In the genomic region with DNA sequence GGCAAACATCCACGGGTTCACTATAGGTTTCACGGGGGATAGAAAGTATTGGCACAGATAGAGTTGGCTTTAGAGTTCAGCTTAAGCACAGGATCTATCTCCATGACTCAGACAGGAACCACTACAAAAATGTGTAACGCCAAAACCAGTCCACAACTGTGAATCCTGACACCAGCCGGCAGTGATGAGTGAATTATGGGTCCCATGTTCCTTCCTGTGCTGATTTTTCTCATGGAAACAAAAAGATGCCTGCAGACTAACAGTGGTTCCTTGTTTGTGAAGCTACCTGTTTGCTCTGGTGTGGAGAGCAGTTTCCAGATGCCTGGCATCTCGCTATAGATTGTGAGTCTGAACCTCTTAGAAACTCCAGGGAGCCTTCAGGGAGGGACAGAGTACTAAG, we compare ENCODE assay signal across 18 mouse cellular contexts.
DNase-seq lines count a peak whose midpoint lies in the region; ATAC-seq and TF ChIP-seq lines count a peak whose summit lies in the region.
"Had no signal": no experiment of that assay in that cellular context is flagged by ENCODE, and none has a peak within 500 bp of the region (broad histone marks: within the 10 kb centered on the region; RNA-seq: fewer than 3 reads in every experiment).

No protein-coding gene starts in this region.

- H3K4me3 ChIP-seq in kidney, adult 2 months (ENCODE audit: insufficient read depth, low read depth, low read length), result no peak overlapping the region
- no peak overlapping the region for H3K4me3 ChIP-seq in kidney, embryonic 15.5 days (replicated peaks)
- H3K4me3 ChIP-seq in kidney, postnatal 0 days (replicated peaks; ENCODE audit: low read depth, low read length), result no peak overlapping the region
- H3K4me3 ChIP-seq: embryonic facial prominence, embryonic 10.5 days; forebrain, embryonic 13.5 days; heart, adult 2 months; heart, embryonic 15.5 days; hindbrain, embryonic 10.5 days had no signal

- H3K4me2 ChIP-seq in kidney, embryonic 15.5 days, result no peak overlapping the region
- H3K4me2 ChIP-seq in kidney, postnatal 0 days (ENCODE audit: low read length), result no peak overlapping the region
- H3K4me2 ChIP-seq: forebrain, embryonic 13.5 days; heart, embryonic 11.5 days; heart, embryonic 15.5 days had no signal

- H3K4me1 ChIP-seq in kidney, adult 2 months (ENCODE audit: control insufficient read depth, insufficient read depth, low read length), result no peaks in the 10 kb centered on the region; the same call in 1 of the 2 replicates
- H3K4me1 ChIP-seq in kidney, embryonic 15.5 days, result peaks cover 6% of the 10 kb centered on the region; the same call in 1 of the 2 replicates
- no peaks in the 10 kb centered on the region for H3K4me1 ChIP-seq in kidney, postnatal 0 days (replicated peaks; ENCODE audit: insufficient read depth, low read length)
- H3K4me1 ChIP-seq: forebrain, embryonic 13.5 days had no signal

- no peak for TF ChIP-seq CTCF in kidney, adult 2 months (conservative IDR thresholded peaks at IDR 0.05; ENCODE audit: insufficient read depth, insufficient read length, low read depth, low read length)
- TF ChIP-seq CTCF in kidney, postnatal 0 days (IDR thresholded peaks at IDR 0.05; ENCODE audit: low read depth), result no peak

- no peak for ATAC-seq in kidney, embryonic 15.5 days (replicated peaks; ENCODE audit: low FRiP score)
- ATAC-seq in kidney, postnatal 0 days (replicated peaks; ENCODE audit: low FRiP score, low read depth), result no peak
- ATAC-seq: forebrain, embryonic 13.5 days; forebrain, postnatal 0 days had no signal

- no peaks in the 10 kb centered on the region for H3K36me3 ChIP-seq in kidney, adult 2 months (ENCODE audit: control insufficient read depth, insufficient read depth, low read length)
- H3K36me3 ChIP-seq in kidney, embryonic 15.5 days, result no peaks in the 10 kb centered on the region
- H3K36me3 ChIP-seq in kidney, postnatal 0 days (ENCODE audit: insufficient read depth, low read length), result 0 out of 2 replicates have a peak, but pooled peaks cover 2% of the 10 kb centered on the region
- H3K36me3 ChIP-seq: embryonic facial prominence, embryonic 10.5 days; hindbrain, embryonic 10.5 days had no signal

- no peaks in the 10 kb centered on the region for H3K9me3 ChIP-seq in kidney, embryonic 15.5 days (replicated peaks)
- no peaks in the 10 kb centered on the region for H3K9me3 ChIP-seq in kidney, postnatal 0 days (replicated peaks; ENCODE audit: low read length)
- H3K9me3 ChIP-seq: embryonic facial prominence, embryonic 10.5 days; forebrain, embryonic 13.5 days; heart, embryonic 15.5 days; hindbrain, embryonic 10.5 days had no signal

- no peaks in the 10 kb centered on the region for H3K27me3 ChIP-seq in kidney, adult 2 months (replicated peaks; ENCODE audit: control insufficient read depth, insufficient read depth, low read length)
- H3K27me3 ChIP-seq in kidney, embryonic 15.5 days, result no peaks in the 10 kb centered on the region
- H3K27me3 ChIP-seq in kidney, postnatal 0 days (ENCODE audit: insufficient read depth, low read length), result no peaks in the 10 kb centered on the region
- H3K27me3 ChIP-seq: forebrain, embryonic 13.5 days; heart, embryonic 15.5 days had no signal

- peak; percentile 65 for DNase-seq in kidney, adult 2 months
- peak; percentile 38 for DNase-seq in 416B (ENCODE audit: low read depth)
- peak; percentile 21 for DNase-seq in kidney, postnatal 0 days (ENCODE audit: low spot score)
- peak; percentile 30 to 51 for DNase-seq in kidney, postnatal 36 days
- DNase-seq in right cerebral cortex, postnatal 14 days, result no peak
- DNase-seq: adrenal gland, adult 2 months; adrenal gland, postnatal 25 days; cerebellum, adult 18-20 months; cerebellum, adult 9-11 months; forebrain, postnatal 0 days; gastrocnemius, postnatal 14 days; heart, adult 2 months had no signal

- TF ChIP-seq POLR2A in kidney, adult 2 months (IDR thresholded peaks at IDR 0.05; ENCODE audit: low read depth, low read length), result no peak

- WGBS in kidney, adult 2 months, result 70% methylated on average over 5 of the region's 5 CpGs
- WGBS in kidney, embryonic 15.5 days, result 72% methylated on average over 5 of the region's 5 CpGs
- 64% methylated on average over 5 of the region's 5 CpGs for WGBS in kidney, postnatal 0 days

- peak overlapping the region; percentile 51; the same call in 1 of the 2 replicates for H3K27ac ChIP-seq in kidney, adult 2 months (ENCODE audit: insufficient read depth, low read depth, low read length)
- H3K27ac ChIP-seq in kidney, embryonic 15.5 days, result no peak overlapping the region
- no peak overlapping the region for H3K27ac ChIP-seq in kidney, postnatal 0 days
- H3K27ac ChIP-seq: embryonic facial prominence, embryonic 10.5 days; forebrain, embryonic 13.5 days; heart, adult 2 months; heart, embryonic 15.5 days; hindbrain, embryonic 10.5 days had no signal

- H3K9ac ChIP-seq in kidney, embryonic 15.5 days, result no peak overlapping the region
- no peak overlapping the region for H3K9ac ChIP-seq in kidney, postnatal 0 days (ENCODE audit: low read depth, low read length)
- H3K9ac ChIP-seq: forebrain, embryonic 13.5 days; forebrain, postnatal 0 days; heart, embryonic 15.5 days had no signal
